Mouse (Mus musculus) regulatory T cell (primary cell): Measurements from ENCODE around the gene Sugt1.

Experiments
- in situ Hi-C: fragments of 300-600 bp; cut with MboI, MseI; formaldehyde crosslinking; loops from one replicate; pipeline ENCODE4 v1.15.1; 2025; ENCODE audit warnings: high pct_unique_total_duplicates

Gene Sugt1

GRCm38 (mm10) chr14:79587139-79587851, at the start of gene Sugt1:
Gene Sugt1 (plus strand): TSS chr14:79587691.
- in situ Hi-C loops: loop anchor here (10.0 kb wide), 2 partner anchors 62 to 192 kb away; partner anchors contain the start of genes Mtrf1 and Naa16

- in situ Hi-C loops: no loop called here
Observed at GRCm38 (mm10) chr14:79537921-79538320, 49.6 kb upstream of the Sugt1 start.

- in situ Hi-C loops: no loop called here
Observed at GRCm38 (mm10) chr14:79541606-79542005, 45.9 kb upstream of the Sugt1 start.

- in situ Hi-C loops: no loop called here
Observed at GRCm38 (mm10) chr14:79549343-79549742, 38.1 kb upstream of the Sugt1 start.

GRCm38 (mm10) chr14:79551929-79552328, 35.6 kb upstream of the Sugt1 start:
- in situ Hi-C loops: no loop called here

GRCm38 (mm10) chr14:79552854-79553253, 34.6 kb upstream of the Sugt1 start:
- in situ Hi-C loops: no loop called here

- in situ Hi-C loops: no loop called here
Observed at GRCm38 (mm10) chr14:79557796-79558195, 29.7 kb upstream of the Sugt1 start.

- in situ Hi-C loops: no loop called here
Observed at GRCm38 (mm10) chr14:79562745-79563144, 24.7 kb upstream of the Sugt1 start.

GRCm38 (mm10) chr14:79564784-79565183, 22.7 kb upstream of the Sugt1 start:
- in situ Hi-C loops: no loop called here

GRCm38 (mm10) chr14:79573482-79574191, 13.9 kb upstream of the Sugt1 start:
- in situ Hi-C loops: no loop called here

- in situ Hi-C loops: no loop called here
Observed at GRCm38 (mm10) chr14:79574361-79574760, 13.1 kb upstream of the Sugt1 start.

GRCm38 (mm10) chr14:79583526-79584245, 3.8 kb upstream of the Sugt1 start:
- in situ Hi-C loops: loop anchor here (10.0 kb wide), 2 partner anchors 59 to 189 kb away; partner anchors contain the start of genes Mtrf1 and Naa16

- in situ Hi-C loops: loop anchor here (10.0 kb wide), 2 partner anchors 62 to 192 kb away; partner anchors contain the start of genes Mtrf1 and Naa16
Observed at GRCm38 (mm10) chr14:79586499-79587138, 872 bp upstream of the Sugt1 start.

- in situ Hi-C loops: loop anchor here (10.0 kb wide), 2 partner anchors 63 to 193 kb away; partner anchors contain the start of genes Mtrf1 and Naa16
Observed at GRCm38 (mm10) chr14:79587852-79588229, 350 bp downstream of the Sugt1 start.

GRCm38 (mm10) chr14:79588534-79588951, 1.1 kb downstream of the Sugt1 start:
- in situ Hi-C loops: loop anchor here (10.0 kb wide), 2 partner anchors 64 to 194 kb away; partner anchors contain the start of genes Mtrf1 and Naa16

- in situ Hi-C loops: loop anchor here (10.0 kb wide), 2 partner anchors 65 to 195 kb away; partner anchors contain the start of genes Mtrf1 and Naa16
Observed at GRCm38 (mm10) chr14:79589401-79589800, 1.9 kb downstream of the Sugt1 start.

- in situ Hi-C loops: no loop called here
Observed at GRCm38 (mm10) chr14:79590916-79591315, 3.4 kb downstream of the Sugt1 start.

GRCm38 (mm10) chr14:79591611-79592010, 4.1 kb downstream of the Sugt1 start:
- in situ Hi-C loops: no loop called here

- in situ Hi-C loops: no loop called here
Observed at GRCm38 (mm10) chr14:79594069-79594468, 6.6 kb downstream of the Sugt1 start.

- in situ Hi-C loops: no loop called here
Observed at GRCm38 (mm10) chr14:79596602-79597001, 9.1 kb downstream of the Sugt1 start.

- in situ Hi-C loops: loop anchor here (10.0 kb wide), 1 partner anchor 381 kb away; no protein-coding TSS in a partner anchor
Observed at GRCm38 (mm10) chr14:79605881-79606280, 18.4 kb downstream of the Sugt1 start.
